Mouse (Mus musculus) forelimb bud, embryonic 11.5 days (tissue): ENCODE results near the gene Ephb2.
A peak's percentile ranks its signal among the peaks of the same experiment; 100 is the strongest.

Experiments used
- DNase-seq: peaks from one replicate; pipeline ENCODE4 v3.0.0-alpha.2; 2012; ENCODE audit warnings: low read depth, low spot score

The Ephb2 gene

DNA sequence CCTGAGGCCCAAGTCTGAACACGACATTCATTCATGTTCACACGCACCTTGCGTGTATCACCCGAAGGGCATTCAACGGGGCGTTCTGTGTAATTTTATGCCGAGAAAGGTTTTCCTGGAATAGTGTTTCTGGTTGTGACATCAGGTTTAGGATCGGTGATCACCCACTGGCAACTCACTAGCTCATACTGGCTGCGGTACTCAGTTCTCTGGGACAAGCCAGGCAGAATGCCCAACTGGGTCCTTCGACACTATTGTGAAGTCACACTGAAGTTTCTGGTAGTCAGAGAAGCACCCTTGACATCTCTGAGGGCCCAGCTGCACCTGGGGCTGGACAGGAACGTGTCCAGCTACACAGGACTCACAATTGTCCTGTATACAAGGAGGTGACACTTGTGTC is 132.4 kb downstream of the Ephb2 start:
- no peak for DNase-seq

DNA sequence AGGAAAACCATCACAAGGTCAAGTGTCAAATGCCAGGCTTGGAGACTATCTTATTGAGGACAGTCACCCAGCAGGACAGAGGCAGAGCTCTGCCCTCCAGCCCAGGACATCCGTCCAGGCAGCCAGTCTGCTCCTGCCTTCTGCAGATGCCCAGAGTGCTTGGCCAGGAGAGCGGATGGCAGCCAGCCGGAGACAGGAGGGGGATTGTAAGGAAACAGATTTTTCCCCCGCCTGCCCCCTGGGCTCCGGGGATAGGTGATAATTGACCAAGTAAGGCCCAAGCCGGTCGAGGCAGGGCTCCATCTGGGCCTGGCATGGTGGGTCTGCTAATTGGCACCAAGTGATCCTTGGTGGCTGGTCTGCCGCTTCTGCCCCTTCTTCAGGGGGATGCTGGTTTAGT is 133.3 kb downstream of the Ephb2 start:
- no peak for DNase-seq

DNA sequence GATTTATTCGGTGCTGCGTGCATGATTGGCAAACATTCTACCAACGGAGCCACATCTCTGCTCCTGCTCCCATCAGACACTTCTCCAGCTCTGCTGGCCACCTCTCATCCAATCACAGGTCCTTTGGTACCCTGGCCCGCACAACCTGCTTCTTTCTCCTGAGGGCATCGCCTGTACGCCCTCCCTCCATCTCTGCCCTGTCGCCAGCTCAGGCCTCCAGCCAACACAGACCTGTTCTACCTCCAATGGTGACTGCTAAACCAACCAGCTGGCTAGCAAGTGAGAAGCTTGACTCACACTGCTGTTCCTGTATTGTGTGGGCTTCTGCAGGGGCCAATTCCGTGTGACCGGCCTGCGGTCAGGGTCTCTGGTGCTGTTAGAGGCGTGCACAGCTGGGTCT is 134.6 kb downstream of the Ephb2 start:
- DNase-seq = no peak

DNA sequence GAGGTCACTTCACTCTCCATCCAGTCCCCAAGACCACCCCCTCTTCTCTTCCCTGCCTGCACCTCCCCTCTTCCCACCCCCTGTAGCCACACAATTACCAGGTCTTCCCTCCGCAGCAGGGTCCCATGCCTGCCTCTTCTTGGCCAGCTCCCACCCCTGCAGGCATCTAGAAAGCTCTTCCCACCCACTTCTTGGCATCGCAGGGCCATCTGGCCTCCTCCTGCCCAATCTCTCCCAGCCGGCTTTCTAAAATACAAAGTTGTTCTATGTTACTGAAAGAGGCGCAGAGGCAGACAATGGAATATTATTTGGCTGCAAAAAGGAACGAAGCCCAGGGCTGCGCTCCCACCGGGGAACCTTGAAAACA is 136.7 kb downstream of the Ephb2 start:
- no peak for DNase-seq

DNA sequence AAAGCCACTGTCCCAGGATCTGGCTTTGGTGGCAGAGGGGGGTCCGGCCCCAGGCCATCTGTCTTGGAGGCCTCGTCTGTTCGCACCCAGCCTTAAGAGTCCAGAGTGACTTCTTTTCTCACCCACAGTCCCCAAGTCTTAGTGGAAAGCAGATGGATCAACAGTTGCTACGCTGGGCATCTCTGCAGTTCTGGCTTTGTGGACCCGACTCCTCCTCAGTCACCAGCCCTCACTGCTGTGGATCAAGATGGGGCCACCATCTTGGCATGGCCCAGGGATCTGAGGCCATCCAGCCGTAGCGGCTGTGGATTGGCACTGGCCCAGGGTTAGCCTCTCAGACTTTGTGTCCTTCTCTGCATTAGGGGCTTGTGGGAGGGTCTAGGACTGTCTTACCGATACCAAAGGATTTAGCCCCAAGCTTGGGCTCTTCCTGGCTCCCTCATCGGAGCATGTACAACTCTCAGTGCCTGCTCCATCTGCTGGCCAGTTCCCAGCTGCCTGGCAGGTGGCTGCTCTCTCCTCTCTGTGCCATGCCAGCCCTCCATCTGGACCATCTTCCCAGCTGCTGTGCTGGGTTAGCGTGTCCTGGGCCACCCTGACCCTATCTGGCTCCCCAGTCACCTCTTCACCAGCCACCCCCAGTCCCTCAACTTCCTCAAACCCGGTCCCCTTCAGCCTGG is 137.2 kb downstream of the Ephb2 start:
- DNase-seq = no peak

DNA sequence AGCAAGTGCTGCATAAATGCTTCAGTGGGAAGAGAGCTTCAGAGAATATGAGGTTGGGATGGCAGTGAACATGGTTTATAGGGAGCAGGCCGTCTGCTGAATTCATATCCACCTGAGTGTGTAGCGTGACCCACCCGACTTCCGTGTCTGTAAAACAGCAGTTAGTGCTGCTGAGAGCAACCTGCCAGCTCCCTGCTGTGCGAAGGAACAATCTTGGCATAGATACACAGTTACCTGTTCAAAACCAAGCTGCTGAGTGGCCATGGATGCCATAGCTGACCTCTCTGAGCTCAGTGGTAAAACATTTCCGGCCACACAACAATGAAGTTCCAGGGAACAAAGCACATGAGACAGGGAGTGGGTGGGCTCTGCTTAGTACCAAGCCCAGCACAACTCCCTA is 138.5 kb downstream of the Ephb2 start:
- no peak for DNase-seq

DNA sequence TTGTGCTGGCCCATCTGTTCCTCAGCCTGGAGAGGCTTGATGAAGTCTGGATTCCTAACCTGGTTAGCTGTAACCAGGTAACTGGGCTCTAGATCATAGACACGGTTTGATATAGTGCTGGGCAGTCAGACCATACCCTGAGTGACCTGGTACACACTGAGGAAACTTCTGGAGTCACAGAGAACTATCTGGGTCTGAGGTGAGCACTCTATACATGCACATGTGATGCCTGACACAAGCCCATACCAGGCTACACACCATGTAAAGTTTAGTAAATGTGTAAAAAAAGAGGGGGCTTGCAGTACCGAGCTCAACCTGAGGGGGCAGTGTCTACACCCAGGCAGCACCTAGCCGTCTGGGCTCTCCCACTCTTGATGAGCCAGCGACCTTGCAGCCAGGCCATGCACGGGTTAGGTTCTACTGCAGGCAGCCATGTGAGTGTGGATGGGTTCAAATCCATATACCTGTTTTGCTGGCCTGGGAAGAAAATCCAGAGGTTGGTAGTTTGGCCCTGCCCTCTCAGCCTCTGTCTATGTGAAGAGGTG is 139.3 kb downstream of the Ephb2 start:
- DNase-seq = peak; percentile 71

DNA sequence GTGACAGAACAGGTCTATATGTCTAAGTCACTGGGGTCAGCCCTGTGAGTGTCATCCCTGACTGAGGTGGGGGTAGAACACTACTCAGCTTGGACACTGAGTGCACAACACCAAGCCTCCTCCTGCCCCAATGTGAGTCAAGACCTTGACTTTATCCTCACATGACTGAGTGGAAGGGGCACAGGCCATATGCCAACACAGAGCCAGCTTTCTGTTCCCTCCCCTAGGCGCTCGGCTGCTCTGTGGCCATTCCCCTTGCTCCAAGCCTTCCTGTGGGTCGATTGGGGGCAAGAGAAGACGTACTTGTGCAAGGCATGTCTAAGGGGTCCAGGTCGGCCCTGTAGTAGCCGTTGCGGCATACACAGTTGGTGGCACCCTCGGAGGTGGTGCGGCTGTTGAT is 140.1 kb downstream of the Ephb2 start:
- DNase-seq = no peak

DNA sequence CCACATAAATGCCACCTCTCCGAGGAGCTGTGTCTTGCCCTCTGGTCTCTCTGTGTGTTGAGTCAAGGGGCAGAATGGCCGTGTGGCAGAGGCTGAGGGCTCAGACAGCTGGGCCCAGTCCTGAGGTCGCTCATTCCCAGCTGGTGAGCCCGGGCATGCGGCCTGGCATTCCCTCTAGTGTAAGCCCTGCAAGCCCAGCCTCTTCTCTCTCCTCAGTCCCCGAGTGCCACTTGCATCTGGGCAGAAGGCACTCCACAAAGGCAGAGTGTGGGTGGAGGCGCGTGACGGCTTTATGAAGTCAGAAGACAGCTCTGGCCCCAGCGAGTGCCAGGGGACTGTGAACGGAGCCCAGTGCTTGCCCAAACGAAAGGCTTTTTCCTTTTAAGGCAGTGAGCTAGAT is 145.8 kb downstream of the Ephb2 start:
- DNase-seq = no peak

DNA sequence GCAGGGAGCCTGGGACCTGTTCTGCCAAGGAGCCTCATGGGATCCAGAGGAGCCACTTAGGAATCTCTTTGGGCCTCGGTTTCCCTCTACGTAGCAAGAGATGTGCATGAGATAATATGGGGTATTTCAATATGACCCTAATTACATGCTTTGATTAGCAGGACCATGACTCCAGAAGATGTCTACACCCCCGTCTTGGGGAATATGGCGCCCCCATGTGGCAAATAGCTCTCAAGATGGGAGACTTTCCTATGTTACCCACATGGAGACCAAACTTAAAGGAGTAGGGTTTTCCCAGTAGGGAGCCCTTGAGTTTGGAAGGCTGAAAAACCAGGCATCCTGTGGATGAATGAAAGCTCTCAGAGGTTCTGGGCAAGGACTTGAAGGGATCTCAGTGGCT is 147.7 kb downstream of the Ephb2 start:
- no peak for DNase-seq

DNA sequence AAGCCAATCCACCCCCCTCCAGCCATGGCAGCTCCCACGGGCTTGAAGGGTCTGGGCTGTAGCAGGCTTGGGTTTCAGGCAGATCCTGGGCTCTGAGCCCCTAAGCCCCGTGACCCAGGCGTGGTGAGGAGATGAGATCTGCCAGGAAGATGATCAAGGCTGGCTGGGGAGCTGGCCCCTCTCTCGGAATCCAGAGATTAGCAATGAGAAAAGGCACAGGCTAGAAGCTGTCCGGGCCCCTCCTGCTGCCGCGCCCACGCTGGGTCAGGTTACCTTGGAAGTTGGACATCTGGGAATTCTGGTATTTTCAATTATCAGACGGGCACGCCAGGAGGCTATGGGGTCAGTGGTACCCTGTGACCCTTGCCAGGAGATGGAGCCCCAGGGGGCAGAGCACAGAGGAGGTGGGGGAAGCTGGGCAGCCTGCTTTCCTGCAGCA is 150.3 kb downstream of the Ephb2 start:
- no peak for DNase-seq

DNA sequence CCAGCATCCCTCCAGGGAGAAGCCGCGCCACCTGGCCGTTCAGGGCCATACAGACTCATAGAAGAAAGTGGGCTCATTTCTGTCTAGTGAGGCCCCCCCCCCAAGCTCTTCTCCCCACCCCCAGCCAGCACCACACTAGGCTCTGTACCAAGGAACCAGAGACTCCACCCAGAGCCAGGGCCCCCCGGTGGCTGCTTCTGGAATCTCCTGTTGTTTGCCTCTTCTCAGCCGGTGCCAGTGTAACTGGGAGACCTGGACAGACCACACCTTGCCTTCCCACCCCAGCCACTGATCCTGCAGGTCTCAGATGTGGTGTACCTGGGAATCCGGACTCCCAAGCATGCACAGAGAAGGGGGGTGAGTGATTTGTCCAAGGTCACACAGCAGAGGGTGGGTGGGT is 151.3 kb downstream of the Ephb2 start:
- no peak for DNase-seq

DNA sequence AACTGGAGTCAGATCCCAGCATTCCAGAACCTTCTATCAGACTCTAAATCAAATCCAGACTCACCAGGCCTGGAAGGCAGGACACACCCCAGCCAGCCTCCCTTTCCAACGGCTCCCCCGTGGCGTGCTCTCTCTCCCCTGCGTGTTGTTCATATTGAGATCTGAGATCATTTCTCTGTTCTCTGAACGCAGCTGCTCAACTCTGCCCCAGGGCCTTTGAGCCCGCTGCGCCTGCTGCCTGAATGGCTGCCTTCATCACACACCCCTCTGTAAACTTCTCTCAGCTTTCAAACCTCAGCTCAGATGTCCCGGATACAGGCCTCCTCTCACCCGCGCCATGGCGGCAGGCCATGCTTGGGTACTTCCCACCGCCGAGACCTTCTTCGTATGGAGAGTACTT is 155.1 kb downstream of the Ephb2 start:
- DNase-seq = no peak

DNA sequence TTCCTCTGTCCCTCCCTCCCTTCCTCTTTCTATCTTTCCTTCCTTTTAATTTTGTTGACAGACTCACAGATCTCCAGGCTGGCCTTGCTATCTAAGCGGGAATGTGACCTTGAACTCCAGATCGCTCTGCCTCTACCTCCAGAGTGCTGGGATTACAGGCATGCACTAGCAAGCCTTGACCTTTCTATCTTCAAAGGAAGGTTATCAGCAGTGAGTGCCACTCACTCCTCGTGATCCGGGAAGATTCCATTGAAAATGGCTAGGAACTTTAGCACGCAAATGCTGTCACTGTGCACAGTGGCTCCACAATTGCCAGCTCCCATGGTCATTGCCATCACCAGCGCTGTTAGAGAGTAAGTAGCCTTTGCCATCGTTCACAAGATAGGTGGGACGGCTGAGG is 156.6 kb downstream of the Ephb2 start:
- no peak for DNase-seq

DNA sequence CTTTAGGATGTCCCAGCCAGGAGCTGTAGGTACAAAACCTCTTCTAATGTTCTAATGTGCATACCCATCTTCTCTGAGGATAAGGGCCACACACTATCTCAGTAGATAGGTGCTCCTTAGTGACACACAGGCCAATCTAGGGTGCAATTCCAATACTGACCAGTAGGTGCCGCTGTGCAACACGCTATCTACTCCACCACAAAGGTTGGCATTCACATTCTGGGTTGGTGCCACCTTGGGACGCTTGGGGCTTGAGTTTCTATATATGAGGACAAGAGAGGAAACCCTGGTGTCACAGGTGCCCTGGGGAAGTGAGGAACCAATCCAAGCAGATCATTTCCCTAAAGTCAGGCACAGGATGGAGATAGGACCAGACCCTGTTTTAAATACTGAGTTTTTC is 157.3 kb downstream of the Ephb2 start:
- DNase-seq = peak; percentile 85

DNA sequence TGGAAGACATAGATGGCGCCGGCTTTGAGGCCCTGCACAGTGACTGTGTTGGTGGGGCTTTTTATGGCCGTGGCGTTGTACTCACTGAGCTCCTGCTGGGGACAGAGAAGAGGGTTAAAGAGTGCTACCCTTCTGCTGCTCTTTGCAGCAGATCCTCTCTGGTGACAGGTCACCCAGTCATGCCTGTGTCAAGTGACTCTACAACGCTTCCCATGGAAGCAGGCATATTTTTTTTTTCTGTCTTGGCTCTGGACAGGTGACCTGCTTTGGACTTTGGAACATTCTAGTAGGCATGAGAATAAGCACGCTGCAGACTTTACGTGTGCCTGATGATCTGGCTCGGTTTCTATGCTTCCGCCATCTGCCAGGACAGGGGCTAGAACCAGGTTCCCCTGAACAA is 160.3 kb downstream of the Ephb2 start:
- DNase-seq = no peak

DNA sequence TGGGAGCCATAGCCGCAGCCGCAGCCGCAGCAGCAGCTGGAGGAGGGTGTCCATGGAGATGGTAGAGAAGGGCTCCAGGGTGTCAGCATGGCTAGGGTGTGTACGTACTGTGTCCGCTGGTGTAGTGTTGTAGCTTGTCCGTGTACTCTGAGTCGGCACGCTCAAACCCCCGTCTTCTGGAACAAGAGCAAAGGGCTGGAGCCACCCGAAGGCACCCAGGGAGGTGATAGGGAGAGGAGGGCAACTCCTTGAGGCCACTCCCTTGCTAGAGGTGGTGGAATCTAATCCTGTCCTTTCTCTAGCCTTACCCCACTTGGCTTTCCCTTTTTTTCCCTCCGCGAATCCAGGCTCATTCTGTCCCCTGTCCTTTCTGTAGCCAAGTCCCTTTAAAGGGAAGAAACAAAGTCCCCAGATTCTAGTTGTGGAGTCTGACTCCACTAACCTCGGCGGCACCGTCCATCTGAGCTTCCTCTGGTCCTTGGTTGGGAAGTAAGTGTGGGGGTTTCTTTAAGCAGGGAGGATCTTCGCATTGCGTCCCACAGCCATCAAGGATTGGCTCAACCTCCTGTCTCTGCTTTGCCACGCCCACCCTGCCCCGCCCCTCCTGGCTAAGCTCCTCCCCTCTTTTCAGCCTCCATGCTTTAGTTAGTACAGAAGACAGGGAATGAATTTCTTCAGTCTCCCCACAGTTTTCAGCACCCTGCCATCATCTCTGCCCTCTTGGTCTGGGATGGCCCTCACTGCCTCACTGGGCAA is 163.3 kb downstream of the Ephb2 start:
- DNase-seq = no peak

DNA sequence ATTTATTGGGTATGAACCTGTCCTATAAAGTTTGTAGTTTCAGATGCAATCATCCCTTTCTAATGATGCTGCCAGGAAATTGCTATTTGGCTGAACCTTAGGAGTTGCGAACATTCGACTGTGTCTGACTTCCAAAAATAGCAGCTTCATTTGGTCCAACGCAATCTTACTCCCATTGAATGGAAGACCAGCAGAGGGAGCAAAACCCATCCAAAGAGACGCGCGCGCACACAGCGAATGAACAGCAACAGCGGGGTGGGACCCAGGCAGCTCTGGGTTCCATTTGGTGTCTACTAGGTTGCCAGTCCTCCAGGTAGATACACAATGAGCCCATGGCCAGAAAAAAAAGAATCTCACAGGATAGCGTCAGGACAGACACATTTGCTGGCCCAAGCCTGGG is 168.0 kb downstream of the Ephb2 start:
- no peak for DNase-seq

DNA sequence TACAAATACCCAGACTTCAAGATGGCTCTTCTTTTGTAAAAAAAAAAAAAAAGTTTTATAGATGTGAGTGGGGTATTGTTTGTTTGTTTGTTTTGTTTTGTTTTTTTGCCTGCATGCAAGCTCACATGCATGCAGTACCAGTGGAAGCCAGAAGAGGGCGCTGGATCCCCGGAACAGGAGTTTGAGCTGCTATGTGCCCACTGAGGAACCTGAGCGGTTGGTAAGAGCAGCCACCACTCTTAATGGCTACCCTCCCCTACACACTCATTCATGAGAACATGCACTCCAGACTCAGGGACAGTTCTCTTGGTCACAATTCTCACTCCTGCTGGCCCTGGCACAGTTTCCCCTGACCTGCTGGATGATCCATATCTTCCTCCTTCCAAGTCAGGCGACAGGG is 169.8 kb downstream of the Ephb2 start:
- no peak for DNase-seq

DNA sequence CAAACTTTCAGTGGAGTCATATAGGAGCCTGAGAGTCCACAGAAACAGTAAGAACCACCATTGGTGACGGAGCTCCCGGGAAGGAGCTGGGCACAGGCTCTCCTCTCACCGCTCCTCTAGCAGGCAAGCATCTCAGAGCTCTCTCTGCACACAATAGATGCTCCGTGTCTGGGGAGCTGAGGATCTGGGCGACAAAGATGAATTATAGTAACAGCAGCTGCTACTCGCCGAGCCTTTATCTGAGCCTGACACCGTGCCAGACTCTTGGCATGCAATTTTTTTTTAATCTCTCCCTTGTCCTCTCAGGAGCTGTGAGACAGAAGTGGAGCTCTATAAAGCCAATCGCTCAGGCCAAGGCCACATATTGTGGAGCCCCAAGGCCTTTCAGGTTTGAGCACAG is 170.7 kb downstream of the Ephb2 start:
- DNase-seq = no peak

DNA sequence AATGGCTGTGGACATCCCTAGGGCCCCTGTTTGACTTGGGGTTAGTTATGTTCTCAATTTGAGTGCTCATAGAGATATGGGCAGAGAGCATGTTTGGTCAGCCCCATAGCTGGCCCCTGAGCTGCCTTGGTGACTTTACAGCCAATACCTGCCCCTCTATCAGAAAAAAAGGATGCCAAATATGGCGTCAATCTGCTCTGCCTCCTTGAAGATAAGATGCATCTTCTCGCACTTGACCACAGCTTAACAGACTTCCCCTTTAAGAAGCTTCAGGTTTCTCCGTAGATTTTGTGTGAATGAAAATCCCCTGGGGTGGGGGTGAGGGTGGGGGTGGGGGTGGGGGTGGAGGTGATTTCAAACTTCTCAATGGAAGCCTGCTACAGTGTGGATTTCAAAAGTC is 177.9 kb downstream of the Ephb2 start:
- DNase-seq = no peak

DNA sequence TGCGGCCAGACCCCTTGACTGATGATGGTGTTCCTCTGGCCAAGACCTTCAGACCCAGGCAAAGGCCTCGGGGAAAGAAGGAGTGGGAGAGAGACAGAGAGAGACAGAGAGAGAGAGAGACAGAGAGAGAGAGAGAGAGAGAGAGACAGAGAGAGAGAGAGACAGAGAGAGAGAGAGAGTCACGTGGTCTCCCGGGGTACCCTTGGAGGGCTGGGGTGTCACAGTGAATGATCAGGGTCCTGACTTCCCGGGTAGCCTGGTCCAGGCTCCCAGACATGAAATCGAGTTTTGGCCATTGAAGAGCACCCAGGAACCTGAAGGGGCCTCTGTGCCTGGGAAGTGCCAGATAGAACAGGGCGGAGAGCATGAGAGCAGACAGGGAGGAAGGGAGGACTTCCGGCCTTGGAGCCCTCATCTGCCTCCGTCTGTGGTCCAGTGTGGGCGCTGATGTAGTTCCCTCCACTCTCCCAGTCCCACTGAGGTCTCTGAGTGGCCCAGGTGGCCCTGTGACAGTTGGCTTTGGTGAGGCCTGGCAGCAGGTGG is 182.0 kb downstream of the Ephb2 start:
- DNase-seq = no peak

DNA sequence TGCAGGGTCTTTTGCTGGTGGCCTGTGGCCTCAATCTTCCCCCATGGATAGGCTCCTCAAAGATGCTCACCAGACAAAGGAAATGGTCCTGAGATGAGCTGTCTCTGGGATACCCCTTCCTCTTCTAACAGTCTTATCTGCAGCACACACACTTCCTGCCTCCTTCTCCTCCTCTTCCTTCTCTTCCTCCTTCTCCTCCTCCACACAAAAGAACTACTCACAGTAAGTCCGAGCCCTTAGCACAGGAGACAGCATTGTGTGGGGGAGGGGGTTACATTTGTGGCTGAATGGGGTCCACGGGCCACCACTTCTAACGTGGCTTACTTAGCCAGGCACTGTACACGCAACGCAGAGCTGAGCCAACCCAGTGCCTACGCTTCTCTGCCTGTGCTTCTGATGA is 182.8 kb downstream of the Ephb2 start:
- DNase-seq = no peak
